Mouse (Mus musculus): ENCODE measurements around the gene Hyal3. TPM values are rescaled to one million over a fixed set of nuclear protein-coding genes. Genes with fewer than 3 reads are reported as not detected.

The Hyal3 gene
- polyA plus RNA-seq, 1 experiment from 2014 or later: 1.9 TPM

DNA sequence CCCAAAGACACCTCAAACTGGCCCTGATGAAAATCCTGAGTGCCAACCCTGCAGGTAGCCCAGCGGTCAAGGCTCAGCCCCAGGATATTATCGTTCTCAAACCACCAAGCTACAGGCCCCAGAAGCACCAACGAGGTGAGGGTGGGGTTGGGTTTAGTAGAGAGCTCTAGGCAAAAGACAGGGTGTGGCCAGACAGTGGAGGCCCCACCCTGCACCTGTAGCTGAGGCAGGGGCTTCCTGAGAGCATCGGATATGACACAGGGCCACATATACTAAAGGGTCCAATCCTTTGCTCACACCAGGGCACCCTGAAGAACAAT lies 48.8 kb downstream of the Hyal3 start:
- H3K27me3 ChIP-seq: no peaks in the 10 kb centered on the region
- no peaks in the 10 kb centered on the region for H3K9me3 ChIP-seq
- H3K4me3 ChIP-seq: peak overlapping the region; percentile 85; the same call in 1 of the 2 replicates
- peaks cover 98% of the 10 kb centered on the region for H3K4me1 ChIP-seq (replicated peaks)
- peak overlapping the region; percentile 96 for H3K9ac ChIP-seq
- H3K27ac ChIP-seq (replicated peaks): peak overlapping the region; percentile 98
- H3K36me3 ChIP-seq: peaks cover 4% of the 10 kb centered on the region; the same call in 1 of the 2 replicates
- H3K4me2 ChIP-seq: peak overlapping the region; percentile 99
- 16% methylated on average over 4 of the region's 4 CpGs for WGBS
- no peak for ATAC-seq (ENCODE audit: low read depth)

GRCm38 (mm10) chr9:107629901-107630425 lies 49.3 kb downstream of the Hyal3 start:
- Histone ChIP-seq H3K4me1 (replicated peaks) (peaks cover 97% of the 10 kb centered on the region), H3K9ac (peak overlapping the region; percentile 96), H3K4me3 (peak overlapping the region; percentile 85), H3K36me3 (peaks cover 4% of the 10 kb centered on the region; the same call in 1 of the 2 replicates), H3K9me3 (no peaks in the 10 kb centered on the region), H3K27ac (replicated peaks) (peak overlapping the region; percentile 98), H3K4me2 (peak overlapping the region; percentile 99), H3K27me3 (no peaks in the 10 kb centered on the region)
- 6% methylated on average over 14 of the region's 14 CpGs for WGBS
- peak; percentile 5 for ATAC-seq (ENCODE audit: low read depth)

DNA sequence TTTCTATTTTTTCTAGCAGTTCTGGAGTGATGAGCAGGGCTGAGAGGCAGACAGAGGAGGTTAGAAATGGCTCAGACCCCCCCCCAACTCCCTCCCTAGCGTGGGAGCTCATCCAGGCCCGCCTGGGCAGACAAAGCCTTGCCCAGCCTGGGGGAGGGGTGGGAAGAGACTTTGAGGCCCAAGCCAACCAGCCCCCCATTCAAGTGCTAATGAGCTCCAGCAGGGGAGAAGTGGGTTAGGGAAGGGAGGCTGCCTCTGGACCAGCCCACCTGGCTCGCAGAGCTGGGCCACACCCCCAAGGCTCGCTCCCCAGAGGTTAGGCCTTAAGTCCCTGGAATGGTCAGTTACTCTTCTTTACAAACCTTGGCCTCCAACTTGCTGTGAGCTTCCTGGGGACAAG lies 50.0 kb downstream of the Hyal3 start:
- Histone ChIP-seq H3K36me3 (peaks cover 2% of the 10 kb centered on the region; the same call in 1 of the 2 replicates), H3K4me3 (peak overlapping the region; percentile 85), H3K27me3 (no peaks in the 10 kb centered on the region), H3K4me1 (replicated peaks) (peaks cover 93% of the 10 kb centered on the region), H3K27ac (replicated peaks) (peak overlapping the region; percentile 98), H3K9ac (peak overlapping the region; percentile 96), H3K9me3 (no peaks in the 10 kb centered on the region), H3K4me2 (peak overlapping the region; percentile 99)
- 3% methylated on average over 4 of the region's 4 CpGs for WGBS
- peak; percentile 21 for ATAC-seq (ENCODE audit: low read depth)

- Histone ChIP-seq H3K9ac (peak overlapping the region; percentile 96), H3K36me3 (no peaks in the 10 kb centered on the region), H3K9me3 (no peaks in the 10 kb centered on the region), H3K4me2 (peak overlapping the region; percentile 99), H3K27me3 (no peaks in the 10 kb centered on the region), H3K4me3 (peak overlapping the region; percentile 85), H3K4me1 (replicated peaks) (peaks cover 93% of the 10 kb centered on the region), H3K27ac (replicated peaks) (peak overlapping the region; percentile 98)
- ATAC-seq (ENCODE audit: low read depth): no peak
- WGBS: 32% methylated on average over 9 of the region's 9 CpGs
Measured at GRCm38 (mm10) chr9:107631311-107631826, 50.8 kb downstream of the Hyal3 start.

GRCm38 (mm10) chr9:107631861-107632260 lies 51.2 kb downstream of the Hyal3 start:
- 70% methylated on average over 8 of the region's 8 CpGs for WGBS
- Histone ChIP-seq H3K27ac (replicated peaks) (peak overlapping the region; percentile 98), H3K27me3 (no peaks in the 10 kb centered on the region), H3K36me3 (no peaks in the 10 kb centered on the region), H3K4me3 (peak overlapping the region; percentile 85), H3K9ac (peak overlapping the region; percentile 96), H3K9me3 (no peaks in the 10 kb centered on the region), H3K4me1 (replicated peaks) (peaks cover 92% of the 10 kb centered on the region), H3K4me2 (peak overlapping the region; percentile 99)
- ATAC-seq (ENCODE audit: low read depth): no peak

GRCm38 (mm10) chr9:107632478-107632877 lies 51.9 kb downstream of the Hyal3 start:
- peak overlapping the region; percentile 85 for H3K4me3 ChIP-seq
- no peaks in the 10 kb centered on the region for H3K36me3 ChIP-seq
- no peaks in the 10 kb centered on the region for H3K9me3 ChIP-seq
- no peaks in the 10 kb centered on the region for H3K27me3 ChIP-seq
- H3K4me1 ChIP-seq (replicated peaks): peaks cover 92% of the 10 kb centered on the region
- H3K9ac ChIP-seq: peak overlapping the region; percentile 96
- H3K4me2 ChIP-seq: peak overlapping the region; percentile 99
- 24% methylated on average over 6 of the region's 6 CpGs for WGBS
- no peak for ATAC-seq (ENCODE audit: low read depth)
- H3K27ac ChIP-seq (replicated peaks): peak overlapping the region; percentile 98

- Histone ChIP-seq H3K9ac (peak overlapping the region; percentile 96), H3K4me2 (peak overlapping the region; percentile 99), H3K27ac (replicated peaks) (peak overlapping the region; percentile 98), H3K36me3 (no peaks in the 10 kb centered on the region), H3K4me1 (replicated peaks) (peaks cover 90% of the 10 kb centered on the region), H3K9me3 (no peaks in the 10 kb centered on the region), H3K27me3 (no peaks in the 10 kb centered on the region), H3K4me3 (peak overlapping the region; percentile 85)
- WGBS: 2% methylated on average over 33 of the region's 33 CpGs
- no peak for ATAC-seq (ENCODE audit: low read depth)
Measured at GRCm38 (mm10) chr9:107633091-107633660, 52.6 kb downstream of the Hyal3 start.

- Histone ChIP-seq H3K27ac (replicated peaks) (peak overlapping the region; percentile 98), H3K36me3 (no peaks in the 10 kb centered on the region), H3K9ac (peak overlapping the region; percentile 96), H3K9me3 (no peaks in the 10 kb centered on the region), H3K4me2 (peak overlapping the region; percentile 99), H3K4me3 (peak overlapping the region; percentile 85), H3K27me3 (no peaks in the 10 kb centered on the region), H3K4me1 (replicated peaks) (peaks cover 83% of the 10 kb centered on the region)
- 1% methylated on average over 15 of the region's 15 CpGs for WGBS
- ATAC-seq (ENCODE audit: low read depth): no peak
Measured at GRCm38 (mm10) chr9:107633661-107634405, 53.2 kb downstream of the Hyal3 start.

DNA sequence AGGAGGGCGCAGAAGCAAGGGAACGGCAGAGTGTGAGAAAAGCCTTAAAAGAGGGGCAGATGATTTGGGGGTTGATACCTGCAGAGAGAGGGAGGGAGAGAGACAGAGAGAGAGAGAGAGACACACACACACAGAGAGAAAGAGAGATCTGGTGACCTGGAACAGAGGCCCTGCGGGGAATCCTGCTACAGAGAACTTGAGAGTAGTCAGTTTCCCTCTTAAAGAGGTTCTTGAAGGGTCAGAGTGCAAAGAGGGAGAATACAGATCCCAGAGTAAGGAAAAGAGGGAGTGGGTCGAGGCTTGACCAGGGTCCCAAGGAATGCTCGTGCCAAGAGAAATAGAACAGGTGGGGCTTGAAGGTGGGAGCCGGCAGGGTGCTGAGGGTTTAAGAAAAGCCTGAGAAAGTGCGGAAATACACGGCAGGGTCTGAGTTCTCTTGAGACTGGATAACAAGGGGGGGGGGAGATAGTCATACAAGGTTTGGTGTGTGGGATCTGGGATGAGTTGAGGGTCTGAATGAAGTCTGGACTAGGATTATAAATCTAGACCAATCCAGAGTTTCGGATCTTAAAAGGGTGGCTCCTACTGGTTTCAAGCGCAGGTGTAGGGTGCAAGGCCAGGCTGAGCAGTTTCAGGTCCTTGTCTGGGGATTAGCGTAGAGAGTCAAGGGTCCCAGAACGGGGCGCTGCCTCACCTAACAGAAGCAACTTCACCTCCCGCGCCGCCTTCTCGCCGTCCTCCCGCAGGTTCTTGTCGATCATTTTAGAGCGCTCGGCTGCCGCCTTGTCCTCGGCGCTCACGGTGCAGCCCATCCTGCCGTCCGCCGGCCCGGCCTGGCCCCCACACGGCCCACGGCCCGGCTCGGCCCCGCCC lies 54.0 kb downstream of the Hyal3 start:
- no peaks in the 10 kb centered on the region for H3K36me3 ChIP-seq
- no peak for ATAC-seq (ENCODE audit: low read depth)
- no peaks in the 10 kb centered on the region for H3K27me3 ChIP-seq
- H3K9ac ChIP-seq: peak overlapping the region; percentile 96
- H3K4me3 ChIP-seq: peak overlapping the region; percentile 85
- no peaks in the 10 kb centered on the region for H3K9me3 ChIP-seq
- H3K4me2 ChIP-seq: peak overlapping the region; percentile 99
- H3K4me1 ChIP-seq (replicated peaks): peaks cover 75% of the 10 kb centered on the region
- H3K27ac ChIP-seq (replicated peaks): peak overlapping the region; percentile 98
- under 1% methylated on average over 35 of the region's 35 CpGs for WGBS

GRCm38 (mm10) chr9:107635279-107636028 lies 54.8 kb downstream of the Hyal3 start, which contains the start of gene Gnai2:
TSS of gene Gnai2 (minus strand) at chr9:107635367.
- ATAC-seq (ENCODE audit: low read depth): peak; percentile 87
- Histone ChIP-seq H3K4me1 (replicated peaks) (peaks cover 67% of the 10 kb centered on the region), H3K27me3 (no peaks in the 10 kb centered on the region), H3K27ac (replicated peaks) (peak within 1 kb of the TSS; percentile 98), H3K4me3 (peak within 1 kb of the TSS; percentile 85), H3K4me2 (peak within 1 kb of the TSS; percentile 99), H3K36me3 (no peaks in the 10 kb centered on the region), H3K9ac (peak within 1 kb of the TSS; percentile 96), H3K9me3 (no peaks in the 10 kb centered on the region)
- 3% methylated on average over 38 of the region's 38 CpGs for WGBS

Measured in neural tube, embryonic 13.5 days (tissue).